Mouse (Mus musculus) myocyte (in vitro differentiated cells): ENCODE measurements around the gene Tulp3.

ENCODE experiments used
- CEBPB ChIP-seq: IDR thresholded peaks from 2 replicates; pipeline ENCODE4 v1.6.1; 2011; ENCODE audit warnings: mild to moderate bottlenecking, moderate library complexity; ENCODE audit not compliant: poor library complexity, insufficient read depth, severe bottlenecking
- E2F4 ChIP-seq: IDR thresholded peaks from one replicate; pipeline ENCODE4 v1.6.1; 2011; ENCODE audit warnings: mild to moderate bottlenecking, control low read depth, moderate library complexity; ENCODE audit not compliant: insufficient read depth
- MAX ChIP-seq: IDR thresholded peaks from one replicate; pipeline ENCODE4 v1.6.1; 2011; ENCODE audit warnings: low read depth, mild to moderate bottlenecking, control low read depth
- MYOG ChIP-seq, 3 experiments: IDR thresholded peaks; one replicate each; pipeline ENCODE4 v1.6.1; 2011; ENCODE audit warnings: control low read depth in 2 of 3, low read depth in 2 of 3, mild to moderate bottlenecking in 2 of 3; ENCODE audit not compliant: insufficient read length in 2 of 3, control insufficient read depth in 1 of 3, insufficient read depth in 1 of 3
- POLR2A ChIP-seq: IDR thresholded peaks from one replicate; pipeline ENCODE4 v1.6.1; 2011; ENCODE audit warnings: low read depth, mild to moderate bottlenecking, control low read depth, moderate library complexity; ENCODE audit not compliant: insufficient read length
- POLR2AphosphoS2 ChIP-seq: IDR thresholded peaks from one replicate; pipeline ENCODE4 v1.6.1; 2011; ENCODE audit warnings: low read depth, control low read depth; ENCODE audit not compliant: insufficient read length
- TCF3 ChIP-seq: IDR thresholded peaks from one replicate; pipeline ENCODE4 v1.6.1; 2011; ENCODE audit warnings: low read depth, control low read depth; ENCODE audit not compliant: insufficient read length
- USF1 ChIP-seq: IDR thresholded peaks from one replicate; pipeline ENCODE4 v1.6.1; 2011; ENCODE audit warnings: low read depth, mild to moderate bottlenecking, control low read depth, moderate library complexity

- TF ChIP-seq E2F4, result no peak
- TF ChIP-seq MAX, result no peak
- TF ChIP-seq POLR2A, result no peak
- no peak for TF ChIP-seq MYOG (IDR thresholded peaks at IDR 0.05; ENCODE audit: control insufficient read depth in 1 of 3, insufficient read depth in 1 of 3, insufficient read length in 2 of 3, low read depth in 2 of 3)
- TF ChIP-seq USF1, result no peak
- no peak for TF ChIP-seq POLR2AphosphoS2
- no peak for TF ChIP-seq CEBPB
- no peak for TF ChIP-seq TCF3
Measured at GRCm38 (mm10) chr6:128291284-128291683, 64.4 kb downstream of the Tulp3 start.
